Mouse (Mus musculus) erythroblast, embryonic 14.5 days (primary cell): ENCODE measurements around the gene Myadml2.

Experiments
- GATA1 ChIP-seq: IDR thresholded peaks from 2 replicates; pipeline ENCODE4 v1.6.1; 2012; ENCODE audit warnings: low read length, inconsistent platforms, mixed read lengths
- TAL1 ChIP-seq: IDR thresholded peaks from 3 replicates; pipeline ENCODE4 v1.6.1; 2012; ENCODE audit warnings: low read length, inconsistent platforms, mixed read lengths

DNA sequence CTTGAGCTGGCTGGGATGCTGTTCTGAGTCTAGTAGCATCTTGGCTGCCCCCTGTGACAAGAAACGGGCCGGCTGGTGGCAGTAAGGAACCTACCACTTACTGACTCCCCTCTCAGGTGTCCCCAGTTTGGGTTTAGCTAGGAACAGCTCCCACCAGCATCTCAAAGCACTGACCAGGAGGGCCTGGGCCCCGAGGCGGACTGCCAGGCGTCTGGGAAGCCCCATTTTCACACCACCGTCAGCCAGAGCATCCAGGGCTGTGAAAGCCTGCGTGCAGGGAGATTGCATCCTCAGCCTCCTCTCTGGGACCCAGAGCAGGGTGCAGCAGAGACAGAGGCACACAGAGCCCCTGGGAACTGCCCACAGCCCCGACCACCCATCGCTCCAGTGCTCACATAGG is 6.7 kb downstream of the Myadml2 start:
- TF ChIP-seq TAL1 (no peak), GATA1 (no peak)
